Mouse (Mus musculus): ENCODE data around the gene Sned1. TPM values are rescaled to one million over a fixed set of nuclear protein-coding genes. Genes with fewer than 3 reads are reported as not detected.
"Not testable (repeated sequence)": the region's sequence is repeated elsewhere in the genome, so short reads cannot be mapped to it uniquely, and the experiment has no call there.

The Sned1 gene
- 15.2 and 16.0 TPM in 2 replicates for polyA plus RNA-seq (2015; fragmentation: Nextera tagmentation; extraction: Ambion mirVana)

- H3K27me3 ChIP-seq = 0 out of 2 replicates have a peak, but pooled peaks cover 4% of the 10 kb centered on the region
- H3K4me3 ChIP-seq = peak within 1 kb of the TSS; percentile 67
- peak within 1 kb of the TSS; percentile 77 for H3K27ac ChIP-seq
- peak; percentile 88 for ATAC-seq (ENCODE audit: insufficient number of reproducible peaks, low FRiP score, low TSS enrichment, low read depth)
- H3K36me3 ChIP-seq = no peaks in the 10 kb centered on the region
- peaks cover 55% of the 10 kb centered on the region for H3K4me1 ChIP-seq
- H3K4me2 ChIP-seq = peak within 1 kb of the TSS; percentile 98
- peak within 1 kb of the TSS; percentile 70 for H3K9ac ChIP-seq
- no peaks in the 10 kb centered on the region for H3K9me3 ChIP-seq
- under 1% methylated on average over 96 of the region's 100 CpGs for WGBS
These were observed at the start of gene Sned1 for GRCm38 (mm10) chr1:93235576-93236544. Gene Sned1 (plus strand): TSS chr1:93235841.

GRCm38 (mm10) chr1:93190726-93191305, 44.8 kb upstream of the Sned1 start:
- H3K4me2 ChIP-seq = no peak overlapping the region
- no peaks in the 10 kb centered on the region for H3K36me3 ChIP-seq
- H3K27me3 ChIP-seq = 0 out of 2 replicates have a peak, but pooled peaks cover 13% of the 10 kb centered on the region
- 14% methylated on average over 11 of the region's 17 CpGs for WGBS
- no peak for ATAC-seq (ENCODE audit: insufficient number of reproducible peaks, low FRiP score, low TSS enrichment, low read depth)
- H3K4me1 ChIP-seq = peaks cover 9% of the 10 kb centered on the region; the same call in 1 of the 2 replicates
- no peak overlapping the region for H3K27ac ChIP-seq
- H3K9ac ChIP-seq = no peak overlapping the region
- H3K9me3 ChIP-seq = no peaks in the 10 kb centered on the region
- no peak overlapping the region for H3K4me3 ChIP-seq

GRCm38 (mm10) chr1:93194961-93195360, 40.7 kb upstream of the Sned1 start:
- 87% methylated on average over 3 of the region's 3 CpGs for WGBS
- Histone ChIP-seq H3K9me3 (no peaks in the 10 kb centered on the region), H3K4me2 (no peak overlapping the region), H3K27ac (no peak overlapping the region), H3K36me3 (no peaks in the 10 kb centered on the region), H3K4me3 (no peak overlapping the region), H3K4me1 (0 out of 2 replicates have a peak, but pooled peaks cover 4% of the 10 kb centered on the region), H3K9ac (no peak overlapping the region), H3K27me3 (0 out of 2 replicates have a peak, but pooled peaks cover 7% of the 10 kb centered on the region)
- no peak for ATAC-seq (ENCODE audit: insufficient number of reproducible peaks, low FRiP score, low TSS enrichment, low read depth)

- H3K4me1 ChIP-seq; H3K27ac ChIP-seq; H3K27me3 ChIP-seq; H3K4me2 ChIP-seq; H3K4me3 ChIP-seq; H3K9me3 ChIP-seq; H3K36me3 ChIP-seq; ATAC-seq (ENCODE audit: insufficient number of reproducible peaks, low FRiP score, low TSS enrichment, low read depth); H3K9ac ChIP-seq: not testable (repeated sequence)
- 59% methylated on average over 2 of the region's 2 CpGs for WGBS
These were observed 38.2 kb upstream of the Sned1 start for GRCm38 (mm10) chr1:93197454-93197853.

- H3K4me1 ChIP-seq = no peaks in the 10 kb centered on the region
- no peak overlapping the region for H3K4me2 ChIP-seq
- 63% methylated on average over 3 of the region's 3 CpGs for whole genome bisulfite sequencing
- H3K27me3 ChIP-seq = no peaks in the 10 kb centered on the region
- ATAC-seq (ENCODE audit: insufficient number of reproducible peaks, low FRiP score, low TSS enrichment, low read depth) = no peak
- no peaks in the 10 kb centered on the region for H3K36me3 ChIP-seq
- no peak overlapping the region for H3K27ac ChIP-seq
- H3K4me3 ChIP-seq = no peak overlapping the region
- H3K9ac ChIP-seq = no peak overlapping the region
- no peaks in the 10 kb centered on the region for H3K9me3 ChIP-seq
These were observed 37.7 kb upstream of the Sned1 start for GRCm38 (mm10) chr1:93197916-93198315.

GRCm38 (mm10) chr1:93206277-93206970, 29.2 kb upstream of the Sned1 start:
- H3K27me3 ChIP-seq = no peaks in the 10 kb centered on the region
- no peak for ATAC-seq (ENCODE audit: insufficient number of reproducible peaks, low FRiP score, low TSS enrichment, low read depth)
- WGBS = 63% methylated on average over 12 of the region's 12 CpGs
- H3K4me1 ChIP-seq = peaks cover 42% of the 10 kb centered on the region
- H3K4me2 ChIP-seq = no peak overlapping the region
- H3K27ac ChIP-seq = no peak overlapping the region
- no peaks in the 10 kb centered on the region for H3K36me3 ChIP-seq
- no peak overlapping the region for H3K4me3 ChIP-seq
- H3K9me3 ChIP-seq = no peaks in the 10 kb centered on the region
- H3K9ac ChIP-seq = no peak overlapping the region

- H3K4me2 ChIP-seq = no peak overlapping the region
- 85% methylated on average over 4 of the region's 4 CpGs for WGBS
- ATAC-seq (ENCODE audit: insufficient number of reproducible peaks, low FRiP score, low TSS enrichment, low read depth) = no peak
- H3K9ac ChIP-seq = no peak overlapping the region
- no peaks in the 10 kb centered on the region for H3K36me3 ChIP-seq
- H3K4me3 ChIP-seq = no peak overlapping the region
- H3K27ac ChIP-seq = 0 out of 2 replicates have a peak overlapping the region, but pooled peaks have one; percentile 22
- H3K9me3 ChIP-seq = no peaks in the 10 kb centered on the region
- H3K4me1 ChIP-seq = peaks cover 51% of the 10 kb centered on the region
- no peaks in the 10 kb centered on the region for H3K27me3 ChIP-seq
These were observed 28.0 kb upstream of the Sned1 start for GRCm38 (mm10) chr1:93207536-93208064.

GRCm38 (mm10) chr1:93210213-93210641, 25.4 kb upstream of the Sned1 start:
- 14% methylated on average over 9 of the region's 9 CpGs for WGBS
- ATAC-seq (ENCODE audit: insufficient number of reproducible peaks, low FRiP score, low TSS enrichment, low read depth) = peak; percentile 73
- Histone ChIP-seq H3K36me3 (no peaks in the 10 kb centered on the region), H3K27ac (peak overlapping the region; percentile 81), H3K27me3 (no peaks in the 10 kb centered on the region), H3K9ac (no peak overlapping the region), H3K4me1 (peaks cover 62% of the 10 kb centered on the region), H3K4me3 (no peak overlapping the region), H3K4me2 (no peak overlapping the region; the same call in 1 of the 2 replicates), H3K9me3 (no peaks in the 10 kb centered on the region)

- Histone ChIP-seq H3K9me3 (no peaks in the 10 kb centered on the region), H3K4me2 (no peak overlapping the region), H3K9ac (no peak overlapping the region), H3K27ac (peak overlapping the region; percentile 81), H3K4me1 (peaks cover 64% of the 10 kb centered on the region), H3K36me3 (no peaks in the 10 kb centered on the region), H3K4me3 (no peak overlapping the region), H3K27me3 (no peaks in the 10 kb centered on the region)
- WGBS = 67% methylated on average over 11 of the region's 11 CpGs
- no peak for ATAC-seq (ENCODE audit: insufficient number of reproducible peaks, low FRiP score, low TSS enrichment, low read depth)
These were observed 24.6 kb upstream of the Sned1 start for GRCm38 (mm10) chr1:93211019-93211418.

- Histone ChIP-seq H3K4me1 (peaks cover 63% of the 10 kb centered on the region), H3K4me3 (no peak overlapping the region), H3K4me2 (no peak overlapping the region), H3K27ac (peak overlapping the region; percentile 81), H3K36me3 (no peaks in the 10 kb centered on the region), H3K9me3 (no peaks in the 10 kb centered on the region), H3K9ac (no peak overlapping the region), H3K27me3 (no peaks in the 10 kb centered on the region)
- ATAC-seq (ENCODE audit: insufficient number of reproducible peaks, low FRiP score, low TSS enrichment, low read depth) = no peak
- WGBS = 37% methylated on average over 10 of the region's 10 CpGs
These were observed 24.0 kb upstream of the Sned1 start for GRCm38 (mm10) chr1:93211549-93212220.

- Histone ChIP-seq H3K27ac (peak overlapping the region; percentile 81; the same call in 1 of the 2 replicates), H3K4me1 (peaks cover 65% of the 10 kb centered on the region), H3K4me2 (no peak overlapping the region), H3K4me3 (no peak overlapping the region), H3K27me3 (no peaks in the 10 kb centered on the region), H3K9me3 (no peaks in the 10 kb centered on the region), H3K36me3 (no peaks in the 10 kb centered on the region), H3K9ac (no peak overlapping the region)
- WGBS = 76% methylated on average over 7 of the region's 7 CpGs
- ATAC-seq (ENCODE audit: insufficient number of reproducible peaks, low FRiP score, low TSS enrichment, low read depth) = no peak
These were observed 23.2 kb upstream of the Sned1 start for GRCm38 (mm10) chr1:93212441-93212840.
